Mouse (Mus musculus) right cerebral cortex, adult 2 months (tissue): ENCODE data around the gene Sult2b1.

ENCODE experiments used
- DNase-seq, 2 experiments: peaks; one replicate each; pipeline ENCODE4 v3.0.0; 2021 to 2022; ENCODE audit warnings: low spot score in 2 of 2

Gene Sult2b1

DNA sequence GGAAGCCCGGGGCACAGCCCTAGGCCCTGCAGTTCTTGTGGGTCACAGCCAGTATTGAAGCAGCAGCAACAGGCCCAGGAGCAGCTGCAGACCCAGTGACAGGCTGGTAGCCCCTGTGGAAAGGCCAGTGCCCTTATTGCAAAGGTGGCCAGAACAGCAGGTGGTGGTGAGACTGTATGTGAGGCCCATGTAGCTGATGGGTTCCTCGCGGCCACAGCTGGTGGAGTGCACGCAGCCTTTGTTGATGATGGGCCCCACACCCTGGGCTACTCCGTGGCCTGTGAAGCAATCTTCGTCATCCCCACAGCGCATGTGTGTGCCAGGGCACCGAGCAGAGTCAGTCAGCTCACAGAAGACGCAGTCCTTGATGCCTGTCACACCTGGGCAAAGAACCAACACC, 59.3 kb downstream of the Sult2b1 start:
- DNase-seq = no peak

DNA sequence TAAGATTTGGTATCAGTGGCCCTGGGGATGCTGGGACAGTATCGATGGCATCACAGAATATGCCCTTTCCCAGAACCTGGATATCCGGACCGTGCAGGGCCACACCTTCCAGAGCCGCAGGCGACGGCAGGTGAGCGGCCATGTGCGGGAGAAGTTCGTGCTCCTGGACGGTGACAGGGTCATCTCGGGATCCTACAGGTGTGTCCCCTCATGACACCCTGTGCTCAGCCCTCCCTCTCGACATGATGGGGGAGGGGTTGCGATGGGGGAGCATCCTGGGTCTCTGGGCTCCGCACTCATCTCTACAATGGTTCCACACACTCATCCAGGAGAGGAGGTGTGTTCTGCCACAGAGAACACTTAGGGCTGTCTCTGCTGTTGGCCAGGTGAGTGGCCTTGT, 60.7 kb downstream of the Sult2b1 start:
- no peak for DNase-seq

DNA sequence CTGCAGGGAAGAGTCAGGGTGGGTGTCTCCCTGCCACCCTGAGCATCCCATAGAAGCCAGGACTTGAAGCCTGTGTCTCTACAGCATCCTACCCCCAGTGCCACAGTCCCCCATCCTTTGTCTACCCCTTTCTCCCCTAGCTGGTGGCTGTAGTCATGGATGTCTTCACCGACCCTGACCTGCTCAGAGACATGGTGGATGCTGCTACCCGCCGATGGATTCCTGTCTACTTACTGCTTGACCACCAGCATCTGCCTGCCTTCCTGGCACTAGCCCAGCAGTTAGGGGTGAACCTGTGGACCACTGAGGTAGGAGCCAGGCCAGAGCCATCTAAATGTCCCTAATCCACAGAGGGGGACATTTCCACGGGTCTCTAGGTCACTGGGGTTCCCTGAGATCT, 61.2 kb downstream of the Sult2b1 start:
- no peak for DNase-seq

GRCm38 (mm10) chr7:45722348-45722713, 62.1 kb downstream of the Sult2b1 start:
- no peak for DNase-seq

GRCm38 (mm10) chr7:45721642-45722347, 62.7 kb downstream of the Sult2b1 start:
- no peak for DNase-seq

DNA sequence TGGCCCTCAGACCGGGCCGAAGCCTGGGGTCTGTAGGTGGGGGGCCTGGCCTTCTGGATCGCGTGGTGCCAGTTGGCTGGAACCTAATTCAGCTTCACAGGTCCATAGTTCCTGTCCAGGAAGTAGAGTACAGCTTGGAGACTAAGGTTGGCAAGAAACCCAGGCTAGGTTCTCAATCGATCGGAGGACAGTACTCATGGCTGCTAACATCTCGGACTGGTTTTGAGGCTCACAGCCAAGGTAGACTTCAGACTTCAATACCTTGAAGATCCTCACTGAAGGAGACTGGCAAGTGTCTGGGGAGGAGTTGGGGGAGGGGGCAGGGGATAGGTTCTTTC, 63.3 kb downstream of the Sult2b1 start:
- DNase-seq = no peak

DNA sequence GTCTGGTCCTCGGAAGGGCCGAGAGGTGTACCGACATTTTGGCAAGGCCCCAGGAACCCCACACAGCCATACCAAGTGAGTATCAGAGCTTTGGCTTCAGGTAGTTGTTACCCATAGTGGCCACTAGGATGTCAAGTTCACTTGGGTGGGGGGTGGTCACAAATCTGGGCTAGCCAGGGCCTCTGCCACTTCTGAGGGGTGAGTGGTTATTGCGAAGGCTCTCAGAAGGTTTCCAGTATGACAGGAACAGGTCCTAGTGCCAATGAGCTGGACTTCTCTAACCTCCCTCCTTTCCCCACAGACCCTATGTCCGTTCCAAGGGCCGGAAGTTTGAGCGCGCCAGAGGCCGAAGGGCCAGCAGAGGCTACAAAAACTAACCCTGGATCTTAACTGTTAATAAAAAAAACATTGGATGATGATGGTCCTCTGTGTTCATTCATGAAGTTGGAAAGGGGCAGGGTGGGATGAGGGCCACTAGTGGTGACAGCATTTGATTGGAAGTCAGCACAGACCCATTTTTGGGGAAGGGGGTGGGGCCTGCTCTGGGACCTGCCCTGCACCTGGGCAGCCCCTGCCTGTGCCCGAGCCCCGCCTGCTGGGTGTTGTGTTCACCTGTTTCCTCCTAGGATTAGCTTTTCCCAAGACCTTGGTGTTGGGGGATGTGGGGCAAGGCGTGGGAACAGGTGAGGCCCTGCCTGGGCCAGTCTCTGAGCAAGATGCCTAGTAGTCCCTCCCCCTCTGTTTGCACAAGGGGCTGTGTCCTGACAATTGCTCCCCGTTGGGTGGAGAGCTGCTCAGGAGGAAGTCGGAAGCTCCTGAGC, 63.8 kb downstream of the Sult2b1 start, which contains the start of gene Fam83e:
TSS of gene Fam83e (plus strand) at position 800 of the 821 bp plus-strand sequence.
- DNase-seq = no peak

GRCm38 (mm10) chr7:45719738-45720412, 64.6 kb downstream of the Sult2b1 start:
- DNase-seq = no peak

DNA sequence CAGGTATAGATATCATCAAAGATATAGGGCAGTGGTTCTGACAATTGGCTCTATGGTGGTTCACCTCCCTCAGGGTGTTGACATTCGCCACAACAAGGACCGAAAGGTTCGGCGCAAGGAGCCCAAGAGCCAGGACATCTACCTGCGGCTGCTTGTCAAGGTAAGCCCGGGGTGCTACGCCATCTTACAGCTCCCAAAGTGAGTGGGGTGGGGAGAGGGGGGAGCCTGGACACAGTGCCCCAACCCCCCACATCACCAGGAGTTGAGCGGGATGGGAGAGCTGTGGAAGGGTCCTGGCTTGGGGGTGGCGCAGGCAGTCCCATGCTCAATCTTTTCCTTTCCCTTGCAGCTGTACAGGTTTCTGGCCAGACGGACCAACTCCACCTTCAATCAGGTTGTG, 65.3 kb downstream of the Sult2b1 start:
- DNase-seq = no peak

DNA sequence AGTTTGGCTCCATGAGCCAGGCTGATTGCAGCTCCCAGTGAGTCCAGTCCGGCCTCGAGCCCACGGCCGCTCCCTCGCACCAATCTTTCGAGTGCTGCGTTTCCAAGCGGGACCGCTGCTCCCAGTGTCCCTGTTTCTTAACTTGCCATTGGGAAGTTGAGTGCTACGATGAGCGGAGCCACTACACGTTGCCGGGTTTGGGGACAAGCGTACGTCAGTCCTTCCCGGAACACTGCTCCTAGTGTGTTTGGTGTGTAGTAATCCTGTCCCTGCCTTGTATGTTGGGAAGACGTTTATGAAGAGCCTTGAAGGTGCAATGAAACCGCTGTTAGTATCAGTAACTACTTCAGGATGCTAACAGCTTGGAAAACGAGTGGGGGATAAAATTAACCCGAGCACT, 66.1 kb downstream of the Sult2b1 start:
- no peak for DNase-seq

DNA sequence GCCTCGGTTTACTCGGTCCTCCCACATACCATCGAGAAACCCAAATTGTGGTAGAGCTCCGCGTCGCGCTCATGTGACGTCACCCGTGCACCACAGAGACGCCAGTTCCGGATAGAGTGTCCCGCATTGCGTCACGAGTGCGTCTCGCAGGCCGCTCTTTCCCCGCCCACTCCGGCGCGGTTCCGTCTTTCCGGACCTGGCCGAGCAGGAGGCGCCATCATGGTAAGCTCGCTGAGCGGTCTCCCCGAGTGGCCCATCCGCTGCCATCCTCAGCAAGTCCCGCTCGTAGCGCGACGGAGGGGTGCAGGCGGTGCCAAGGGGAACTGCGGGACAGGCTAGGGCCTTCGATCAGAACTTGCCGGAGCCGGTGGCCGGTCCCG, 66.6 kb downstream of the Sult2b1 start, which contains the start of gene Sphk2:
TSS of gene Sphk2 (minus strand) at position 85 of the 380 bp plus-strand sequence.
- DNase-seq = peak; percentile 99 to 100

- no peak for DNase-seq
These were observed 67.2 kb downstream of the Sult2b1 start for GRCm38 (mm10) chr7:45716952-45717917.

DNA sequence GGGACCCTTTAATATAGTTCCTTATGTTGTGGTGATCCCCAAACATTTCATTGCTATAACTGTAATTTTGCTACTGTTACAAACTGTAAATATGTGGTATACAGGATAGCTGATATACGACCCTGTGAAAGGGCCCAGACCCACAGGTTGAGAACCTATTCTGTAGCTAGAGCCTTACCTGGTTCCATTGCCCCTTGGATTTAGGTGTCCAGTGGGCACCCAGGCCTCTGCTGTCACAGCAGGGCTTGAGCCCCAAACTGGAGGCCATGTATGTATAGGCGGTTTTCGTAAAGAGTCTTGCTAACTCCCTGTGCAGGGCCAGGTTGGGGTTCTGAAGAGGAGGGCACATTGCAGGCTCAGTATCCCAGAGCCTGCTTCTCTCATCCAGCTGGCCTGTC, 68.0 kb downstream of the Sult2b1 start:
- no peak for DNase-seq

DNA sequence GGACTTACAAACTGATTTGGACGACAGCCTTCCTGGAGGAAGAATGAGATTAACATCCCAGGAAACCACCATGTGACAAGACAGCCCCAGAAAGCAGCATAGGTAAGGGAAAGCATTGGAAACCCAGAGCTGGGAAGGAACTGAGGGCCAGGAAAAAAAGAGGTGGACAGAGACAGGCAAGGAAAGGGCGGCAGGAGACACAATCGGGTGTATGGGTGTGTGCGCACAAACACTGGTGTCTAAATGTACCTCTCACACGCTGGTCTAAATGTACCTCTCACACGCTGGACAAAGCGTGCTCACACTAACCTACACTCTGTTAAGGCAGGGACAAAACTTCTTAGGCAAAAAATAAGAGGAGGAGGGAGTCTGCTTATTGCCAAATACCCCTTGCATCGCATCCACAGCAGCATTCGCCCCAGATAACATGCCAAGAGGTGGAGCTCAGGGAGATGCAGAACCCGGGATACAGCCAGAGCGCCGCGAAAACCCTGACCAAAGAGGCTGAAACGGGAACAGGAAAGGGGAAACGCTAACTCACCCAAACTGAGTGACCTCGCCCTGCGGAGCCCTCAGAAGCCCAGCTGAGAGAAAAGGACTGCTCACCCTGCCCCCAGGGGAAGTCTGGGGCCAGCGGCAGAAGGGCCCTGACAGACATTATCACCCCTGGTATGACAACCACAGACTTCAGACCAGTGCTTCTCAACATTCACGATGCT, 68.6 kb downstream of the Sult2b1 start:
- no peak for DNase-seq

- DNase-seq = peak; percentile 98
These were observed 69.3 kb downstream of the Sult2b1 start, which contains the start of gene Rpl18 for GRCm38 (mm10) chr7:45715090-45715708. Gene Rpl18 (plus strand): TSS chr7:45715457.

DNA sequence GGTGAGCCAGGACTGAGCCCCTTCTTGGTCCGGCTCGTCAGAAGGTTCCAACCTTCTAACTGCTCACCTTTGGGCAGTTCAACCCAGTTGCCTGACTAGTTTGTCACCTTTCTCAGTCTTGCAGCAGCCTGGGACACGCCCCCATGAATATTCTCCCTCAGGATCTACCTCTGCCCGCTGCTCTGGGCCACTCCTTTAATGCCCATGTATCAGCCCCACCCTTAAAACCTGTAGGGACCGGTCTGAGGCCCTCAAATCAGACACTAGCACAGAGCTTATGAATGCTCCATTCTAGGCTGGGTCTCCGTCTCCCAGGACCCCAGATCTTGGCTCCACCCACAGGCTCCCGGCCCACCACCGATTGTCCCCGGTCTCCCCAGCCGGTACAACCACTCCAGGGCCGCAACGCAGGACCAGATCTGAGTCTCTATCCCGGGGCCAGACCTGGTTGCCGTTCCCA, 69.8 kb downstream of the Sult2b1 start:
- DNase-seq = no peak

- no peak for DNase-seq
These were observed 70.5 kb downstream of the Sult2b1 start for GRCm38 (mm10) chr7:45713881-45714520.

GRCm38 (mm10) chr7:45713396-45713795, 71.1 kb downstream of the Sult2b1 start:
- DNase-seq = no peak

GRCm38 (mm10) chr7:45712022-45712757, 72.3 kb downstream of the Sult2b1 start:
- DNase-seq = no peak
